Mouse (Mus musculus) bone marrow macrophage, adult 2 months (primary cell): ENCODE data around the gene Arsj.

Experiments
- CTCF ChIP-seq: IDR thresholded peaks from 2 replicates; pipeline ENCODE4 v1.5.1; 2012; ENCODE audit warnings: low read depth, mild to moderate bottlenecking, low read length, moderate library complexity
- POLR2A ChIP-seq: IDR thresholded peaks from 2 replicates; pipeline ENCODE4 v1.6.1; 2012; ENCODE audit warnings: mild to moderate bottlenecking, low read depth, low read length, borderline replicate concordance

DNA sequence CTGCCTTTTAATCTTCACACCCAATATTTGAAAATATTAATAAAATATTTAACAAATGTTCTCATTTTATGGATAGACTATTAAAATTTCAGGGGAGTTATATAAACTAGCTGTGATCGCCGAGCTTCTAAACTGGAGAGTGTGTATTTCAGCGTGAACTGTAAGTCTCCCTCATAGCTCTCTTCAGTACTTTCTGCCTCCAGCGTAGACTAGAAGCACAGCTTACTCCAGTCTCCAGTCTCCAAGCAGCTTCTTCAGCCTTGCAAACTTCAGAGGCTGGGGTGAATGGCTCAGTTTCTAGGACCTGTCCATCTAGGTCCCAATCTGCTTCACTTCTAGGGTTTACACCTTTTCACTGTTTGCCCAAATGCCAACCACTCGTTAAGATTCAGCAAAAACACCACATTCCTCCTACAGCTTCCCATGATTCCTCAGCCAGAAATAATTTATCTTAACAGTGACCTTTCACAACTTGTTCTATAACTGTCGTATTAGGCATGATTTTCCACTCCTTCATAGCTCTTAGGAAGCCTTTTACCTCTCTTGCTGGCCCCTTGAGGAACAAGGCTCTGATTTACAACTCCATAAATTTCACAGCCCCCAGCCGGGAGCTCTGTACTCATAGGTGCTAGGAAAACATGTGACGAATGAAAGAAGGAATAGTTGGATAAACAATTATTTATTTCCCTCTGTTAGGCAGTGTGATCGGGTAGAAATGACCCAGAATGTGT lies 9.5 kb downstream of the Arsj start:
- TF ChIP-seq CTCF: no peak
- no peak for TF ChIP-seq POLR2A
